Mouse (Mus musculus) myocyte (in vitro differentiated cells): ENCODE measurements around the gene Pitpna. TPM values are rescaled to one million over a fixed set of nuclear protein-coding genes. Genes with fewer than 3 reads are reported as not detected.
"Not testable (repeated sequence)": the region's sequence is repeated elsewhere in the genome, so short reads cannot be mapped to it uniquely, and the experiment has no call there.

ENCODE experiments used
- H3K27me3 ChIP-seq: one replicate; pipeline ENCODE4 v1.6.1; 2011; ENCODE audit not compliant: control insufficient read depth, insufficient read depth, insufficient read length
- H3K36me3 ChIP-seq: one replicate; pipeline ENCODE4 v1.6.1; 2011; ENCODE audit not compliant: control insufficient read depth, insufficient read depth
- H3K4me2 ChIP-seq: one replicate; pipeline ENCODE4 v1.6.1; 2011; ENCODE audit warnings: low read depth, control low read depth
- H3K4me3 ChIP-seq: one replicate; pipeline ENCODE4 v1.5.1; 2011; ENCODE audit warnings: mild to moderate bottlenecking, control low read depth, moderate library complexity
- H3K79me2 ChIP-seq: one replicate; pipeline ENCODE4 v1.6.1; 2011; ENCODE audit not compliant: control insufficient read depth, insufficient read depth
- H3ac ChIP-seq: one replicate; pipeline ENCODE4 v1.6.1; 2011; ENCODE audit not compliant: control insufficient read depth, insufficient read length
- CEBPB ChIP-seq: IDR thresholded peaks from 2 replicates; pipeline ENCODE4 v1.6.1; 2011; ENCODE audit warnings: mild to moderate bottlenecking, moderate library complexity; ENCODE audit not compliant: poor library complexity, insufficient read depth, severe bottlenecking
- E2F4 ChIP-seq: IDR thresholded peaks from one replicate; pipeline ENCODE4 v1.6.1; 2011; ENCODE audit warnings: mild to moderate bottlenecking, control low read depth, moderate library complexity; ENCODE audit not compliant: insufficient read depth
- MAX ChIP-seq: IDR thresholded peaks from one replicate; pipeline ENCODE4 v1.6.1; 2011; ENCODE audit warnings: low read depth, mild to moderate bottlenecking, control low read depth
- MYOD1 ChIP-seq, 3 experiments: IDR thresholded peaks; one replicate each; pipeline ENCODE4 v1.6.1; 2011; ENCODE audit warnings: control low read depth in 2 of 3, low read depth in 2 of 3, mild to moderate bottlenecking in 2 of 3, moderate library complexity in 1 of 3; ENCODE audit not compliant: insufficient read length in 2 of 3, control insufficient read depth in 1 of 3
- MYOG ChIP-seq, 3 experiments: IDR thresholded peaks; one replicate each; pipeline ENCODE4 v1.6.1; 2011; ENCODE audit warnings: control low read depth in 2 of 3, low read depth in 2 of 3, mild to moderate bottlenecking in 2 of 3; ENCODE audit not compliant: insufficient read length in 2 of 3, control insufficient read depth in 1 of 3, insufficient read depth in 1 of 3
- POLR2A ChIP-seq: IDR thresholded peaks from one replicate; pipeline ENCODE4 v1.6.1; 2011; ENCODE audit warnings: low read depth, mild to moderate bottlenecking, control low read depth, moderate library complexity; ENCODE audit not compliant: insufficient read length
- POLR2AphosphoS2 ChIP-seq: IDR thresholded peaks from one replicate; pipeline ENCODE4 v1.6.1; 2011; ENCODE audit warnings: low read depth, control low read depth; ENCODE audit not compliant: insufficient read length
- REST ChIP-seq: IDR thresholded peaks from one replicate; pipeline ENCODE4 v1.6.1; 2011; ENCODE audit warnings: mild to moderate bottlenecking, control low read depth, moderate library complexity; ENCODE audit not compliant: insufficient read depth, insufficient read length
- SRF ChIP-seq: IDR thresholded peaks from one replicate; pipeline ENCODE4 v1.6.1; 2011; ENCODE audit warnings: low read depth; ENCODE audit not compliant: control insufficient read depth, insufficient read length
- TCF12 ChIP-seq: IDR thresholded peaks from one replicate; pipeline ENCODE4 v1.6.1; 2011; ENCODE audit warnings: mild to moderate bottlenecking, control low read depth; ENCODE audit not compliant: poor library complexity, insufficient read depth, severe bottlenecking
- TCF3 ChIP-seq: IDR thresholded peaks from one replicate; pipeline ENCODE4 v1.6.1; 2011; ENCODE audit warnings: low read depth, control low read depth; ENCODE audit not compliant: insufficient read length
- USF1 ChIP-seq: IDR thresholded peaks from one replicate; pipeline ENCODE4 v1.6.1; 2011; ENCODE audit warnings: low read depth, mild to moderate bottlenecking, control low read depth, moderate library complexity
- polyA plus RNA-seq: library from polyadenylated mRNA; unstranded; fragments of >200 nt; fragmentation: generic; extraction: Trizol; gene quantifications from one replicate; pipeline ENCODE4 v1.2.1, GENCODE M21; 2012; ENCODE audit warnings: missing spikeins

The Pitpna gene
- polyA plus RNA-seq, 1 experiment = 125 TPM

GRCm38 (mm10) chr11:75551321-75551720, 36.6 kb upstream of the Pitpna start:
- H3K79me2 ChIP-seq = no peaks in the 10 kb centered on the region
- H3K4me3 ChIP-seq = no peak overlapping the region
- TF ChIP-seq TCF3 (no peak), MYOG (IDR thresholded peaks at IDR 0.05; ENCODE audit: control insufficient read depth in 1 of 3, insufficient read depth in 1 of 3, insufficient read length in 2 of 3, low read depth in 2 of 3) (no peak), CEBPB (no peak), MAX (no peak), USF1 (no peak), SRF (no peak), POLR2AphosphoS2 (no peak), TCF12 (no peak), E2F4 (no peak), MYOD1 (IDR thresholded peaks at IDR 0.05; ENCODE audit: control insufficient read depth in 1 of 3, insufficient read length in 2 of 3, low read depth in 2 of 3) (no peak), POLR2A (no peak), REST (no peak)
- H3K4me2 ChIP-seq = peak overlapping the region; percentile 55
- no peaks in the 10 kb centered on the region for H3K27me3 ChIP-seq
- H3ac ChIP-seq = no peak overlapping the region
- no peaks in the 10 kb centered on the region for H3K36me3 ChIP-seq

DNA sequence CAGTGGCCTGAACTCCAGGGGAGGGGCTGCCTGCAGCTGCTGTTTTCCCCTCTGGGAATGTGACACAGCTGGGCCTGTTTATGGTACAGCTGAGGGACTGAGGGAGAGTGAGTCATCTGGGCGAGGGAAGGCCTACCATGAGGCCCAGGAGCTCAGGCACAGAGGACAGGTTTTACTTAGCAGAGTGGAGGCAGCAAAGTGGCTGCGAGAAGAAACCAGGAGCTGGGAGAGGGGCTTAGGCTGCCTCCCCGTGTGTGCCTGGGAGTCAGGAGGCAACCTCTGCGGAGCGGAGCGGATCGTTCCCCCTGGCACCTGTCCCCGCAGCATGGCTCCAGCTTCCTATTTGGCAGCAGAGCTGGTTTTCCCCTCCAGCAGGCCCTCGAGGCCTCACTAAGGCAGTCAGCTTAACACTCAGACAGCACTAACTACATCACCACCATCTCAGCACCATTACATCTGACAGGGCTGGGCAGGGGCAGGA, 35.9 kb upstream of the Pitpna start:
- no peak overlapping the region for H3K4me3 ChIP-seq
- H3K4me2 ChIP-seq = peak overlapping the region; percentile 55
- no peaks in the 10 kb centered on the region for H3K79me2 ChIP-seq
- no peak overlapping the region for H3ac ChIP-seq
- no peak for TF ChIP-seq REST
- no peak for TF ChIP-seq POLR2AphosphoS2
- peak; percentile 34 for TF ChIP-seq POLR2A
- TF ChIP-seq TCF12 = peak; percentile 97
- TF ChIP-seq E2F4 = no peak
- TF ChIP-seq TCF3 = peak; percentile 90
- no peak for TF ChIP-seq USF1
- peak; percentile 6 for TF ChIP-seq MAX
- peak; percentile 90 to 98 (median 91) for TF ChIP-seq MYOD1 (IDR thresholded peaks at IDR 0.05; ENCODE audit: control insufficient read depth in 1 of 3, insufficient read length in 2 of 3, low read depth in 2 of 3)
- TF ChIP-seq MYOG (IDR thresholded peaks at IDR 0.05; ENCODE audit: control insufficient read depth in 1 of 3, insufficient read depth in 1 of 3, insufficient read length in 2 of 3, low read depth in 2 of 3) = peak; percentile 80 to 99 (median 95)
- H3K27me3 ChIP-seq = no peaks in the 10 kb centered on the region
- H3K36me3 ChIP-seq = no peaks in the 10 kb centered on the region

GRCm38 (mm10) chr11:75552906-75553482, 34.9 kb upstream of the Pitpna start:
- Histone ChIP-seq H3K4me2 (peak overlapping the region; percentile 55), H3K79me2 (no peaks in the 10 kb centered on the region), H3K4me3 (no peak overlapping the region), H3K36me3 (no peaks in the 10 kb centered on the region), H3K27me3 (no peaks in the 10 kb centered on the region), H3ac (no peak overlapping the region)
- TF ChIP-seq TCF12 (no peak), MYOD1 (IDR thresholded peaks at IDR 0.05; ENCODE audit: control insufficient read depth in 1 of 3, insufficient read length in 2 of 3, low read depth in 2 of 3) (peak in 1 of 3 experiments; percentile 21)

- H3ac ChIP-seq, H3K36me3 ChIP-seq, H3K79me2 ChIP-seq, H3K27me3 ChIP-seq, H3K4me3 ChIP-seq, H3K4me2 ChIP-seq: not testable (repeated sequence)
These were observed 31.9 kb upstream of the Pitpna start for GRCm38 (mm10) chr11:75556006-75556405.

GRCm38 (mm10) chr11:75557142-75557541, 30.8 kb upstream of the Pitpna start:
- Histone ChIP-seq H3K4me3 (no peak overlapping the region), H3K36me3 (no peaks in the 10 kb centered on the region), H3K4me2 (no peak overlapping the region), H3ac (no peak overlapping the region), H3K27me3 (no peaks in the 10 kb centered on the region), H3K79me2 (no peaks in the 10 kb centered on the region)
- no peak for TF ChIP-seq MAX
- TF ChIP-seq CEBPB = no peak
- no peak for TF ChIP-seq MYOD1 (IDR thresholded peaks at IDR 0.05; ENCODE audit: control insufficient read depth in 1 of 3, insufficient read length in 2 of 3, low read depth in 2 of 3)
- no peak for TF ChIP-seq E2F4
- TF ChIP-seq MYOG (IDR thresholded peaks at IDR 0.05; ENCODE audit: control insufficient read depth in 1 of 3, insufficient read depth in 1 of 3, insufficient read length in 2 of 3, low read depth in 2 of 3) = no peak
- TF ChIP-seq POLR2A = no peak
- TF ChIP-seq REST = no peak
- TF ChIP-seq USF1 = no peak
- no peak for TF ChIP-seq SRF
- no peak for TF ChIP-seq POLR2AphosphoS2
- no peak for TF ChIP-seq TCF12
- TF ChIP-seq TCF3 = no peak
